Mouse (Mus musculus): ENCODE results near the gene Ltbr. TPM values are rescaled to one million over a fixed set of nuclear protein-coding genes. Genes with fewer than 3 reads are reported as not detected.
"Not testable (repeated sequence)": the region's sequence is repeated elsewhere in the genome, so short reads cannot be mapped to it uniquely, and the experiment has no call there.

Ltbr gene
- polyA plus RNA-seq, 1 experiment from 2014 or later, result 41.5 TPM

DNA sequence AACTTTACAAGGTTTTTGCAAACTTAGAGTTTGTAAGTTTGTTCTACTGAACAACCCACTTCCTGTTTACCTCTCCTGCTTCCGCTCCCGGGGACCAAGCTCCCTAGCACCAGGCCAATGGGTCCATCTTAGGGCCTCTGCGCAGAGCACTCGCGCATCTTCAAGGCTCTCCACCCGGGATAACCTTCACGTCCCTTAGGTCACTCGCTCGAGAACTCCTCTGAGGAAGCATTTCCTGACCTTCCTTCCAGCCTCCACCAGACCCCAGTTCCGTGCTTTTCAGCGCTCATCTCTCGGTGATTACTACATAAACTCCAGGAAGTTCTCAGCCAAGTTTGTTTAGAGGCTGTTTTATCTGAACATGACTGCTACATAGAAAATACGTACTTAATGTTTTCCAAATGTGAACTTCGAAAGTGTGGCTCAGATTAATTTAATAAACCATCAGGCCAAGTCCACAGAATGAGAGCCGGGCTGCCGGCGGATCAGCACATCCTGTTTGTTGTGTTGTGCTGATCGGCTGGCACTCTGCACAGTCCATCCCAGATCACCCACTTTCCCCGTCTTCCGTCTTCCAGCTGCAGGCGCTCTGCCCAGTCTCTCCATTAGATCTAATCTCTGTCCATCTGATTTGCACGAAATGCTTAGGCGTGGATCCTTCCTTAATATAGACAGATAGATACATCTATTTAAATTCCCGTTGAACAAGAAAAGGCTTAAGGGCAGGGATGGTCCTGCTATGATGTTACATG, 11.3 kb downstream of the Ltbr start:
- WGBS, result 91% methylated on average over 24 of the region's 24 CpGs
- H3K36me3 ChIP-seq, result peaks cover 17% of the 10 kb centered on the region
- peaks cover 3% of the 10 kb centered on the region; the same call in 1 of the 2 replicates for H3K4me1 ChIP-seq
- no peaks in the 10 kb centered on the region for H3K27me3 ChIP-seq (ENCODE audit: low read depth, poor library complexity, severe bottlenecking)
- no peaks in the 10 kb centered on the region for H3K9me3 ChIP-seq (replicated peaks)
- no peak for DNase-seq (ENCODE audit: low spot score)
- H3K27ac ChIP-seq, result no peak overlapping the region
- H3K4me3 ChIP-seq, result no peak overlapping the region

DNA sequence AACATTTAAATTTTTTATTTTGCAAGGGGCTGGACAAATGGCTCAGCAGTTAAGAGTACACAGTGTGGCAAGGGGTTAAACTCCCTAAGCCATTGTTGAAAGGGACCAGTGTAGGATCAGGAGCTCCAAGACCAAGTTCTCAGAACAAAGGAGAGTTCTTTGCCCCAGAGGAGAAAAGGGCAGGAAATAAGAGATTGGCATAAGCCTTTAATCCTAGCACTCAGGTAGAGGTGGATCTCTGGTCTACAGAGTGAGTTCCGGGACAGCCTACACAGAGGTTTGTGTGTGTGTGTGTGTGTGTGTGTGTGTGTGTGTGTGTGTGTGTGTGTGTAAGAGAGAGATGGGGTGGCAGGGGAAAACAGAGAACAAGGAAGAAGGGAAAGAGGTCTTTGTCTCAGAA, 12.7 kb downstream of the Ltbr start:
- H3K27me3 ChIP-seq (ENCODE audit: low read depth, poor library complexity, severe bottlenecking), result no peaks in the 10 kb centered on the region
- no peak overlapping the region for H3K27ac ChIP-seq
- WGBS, result 77% methylated on average over 1 of the region's 1 CpGs
- H3K4me3 ChIP-seq, result no peak overlapping the region
- peaks cover 3% of the 10 kb centered on the region; the same call in 1 of the 2 replicates for H3K4me1 ChIP-seq
- peaks cover 3% of the 10 kb centered on the region; the same call in 1 of the 2 replicates for H3K36me3 ChIP-seq
- no peaks in the 10 kb centered on the region for H3K9me3 ChIP-seq (replicated peaks)
- DNase-seq (ENCODE audit: low spot score), result no peak

DNA sequence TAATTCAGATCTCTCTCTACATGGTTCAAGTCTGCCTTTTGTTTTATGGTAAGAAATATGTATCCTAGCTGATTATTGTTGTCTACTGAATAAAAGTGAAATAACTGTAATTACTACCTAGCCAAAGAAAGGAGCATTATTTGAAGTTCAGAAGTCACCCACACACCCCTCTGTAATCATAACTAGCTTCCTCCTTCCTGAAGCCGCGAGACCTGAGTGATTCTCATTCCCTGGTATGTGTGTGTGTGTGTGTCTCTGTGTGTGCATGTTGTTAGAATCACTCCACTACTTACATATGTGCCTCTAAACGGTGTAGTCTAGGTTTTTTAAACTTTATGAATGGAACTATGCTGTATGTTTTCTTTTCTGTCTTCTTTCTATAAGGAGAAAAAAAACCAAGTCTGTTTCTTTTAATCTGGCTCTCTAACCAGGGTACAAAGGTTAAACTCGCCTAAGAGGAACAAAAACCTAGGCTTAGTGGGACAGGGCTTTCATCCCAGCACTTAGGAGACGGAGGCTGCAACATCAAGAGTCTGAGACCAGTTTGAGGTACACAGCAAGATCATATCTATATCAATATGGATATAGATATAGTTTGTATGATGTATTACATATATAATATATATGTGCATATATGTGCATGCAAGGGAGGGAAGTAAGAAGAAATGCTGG, 16.4 kb downstream of the Ltbr start:
- no peak for DNase-seq (ENCODE audit: low spot score)
- H3K36me3 ChIP-seq, result no peaks in the 10 kb centered on the region
- WGBS, result 82% methylated on average over 5 of the region's 5 CpGs
- no peaks in the 10 kb centered on the region for H3K9me3 ChIP-seq (replicated peaks)
- no peak overlapping the region for H3K27ac ChIP-seq
- no peaks in the 10 kb centered on the region for H3K27me3 ChIP-seq (ENCODE audit: low read depth, poor library complexity, severe bottlenecking)
- H3K4me3 ChIP-seq, result no peak overlapping the region
- no peaks in the 10 kb centered on the region for H3K4me1 ChIP-seq

GRCm38 (mm10) chr6:125294049-125294448, 19.6 kb downstream of the Ltbr start:
- no peaks in the 10 kb centered on the region for H3K36me3 ChIP-seq
- H3K27ac ChIP-seq, result no peak overlapping the region
- H3K9me3 ChIP-seq (replicated peaks), result no peaks in the 10 kb centered on the region
- H3K27me3 ChIP-seq (ENCODE audit: low read depth, poor library complexity, severe bottlenecking), result no peaks in the 10 kb centered on the region
- no peak for DNase-seq (ENCODE audit: low spot score)
- H3K4me3 ChIP-seq, result no peak overlapping the region
- 95% methylated on average over 4 of the region's 4 CpGs for WGBS
- H3K4me1 ChIP-seq, result no peaks in the 10 kb centered on the region

DNA sequence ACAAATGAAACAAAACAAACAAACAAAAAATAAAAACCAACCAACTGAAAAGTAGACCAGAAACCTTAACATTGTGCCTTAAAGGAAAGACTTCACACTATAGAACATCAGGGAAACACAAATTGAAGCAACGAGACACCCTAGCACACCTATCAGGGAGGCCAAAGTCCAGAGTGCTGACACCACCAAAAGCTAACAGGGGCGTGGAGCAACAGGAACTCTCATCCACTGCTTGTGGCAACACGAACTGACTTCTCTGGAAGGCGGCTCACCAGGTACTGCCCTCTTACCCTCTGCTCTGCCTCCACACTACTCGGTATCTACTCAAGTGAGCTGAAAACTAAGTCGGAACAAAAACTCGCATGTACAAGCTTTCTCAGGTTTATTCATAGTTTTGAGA, 21.4 kb downstream of the Ltbr start:
- no peaks in the 10 kb centered on the region for H3K4me1 ChIP-seq
- DNase-seq (ENCODE audit: low spot score), result no peak
- H3K27ac ChIP-seq, result no peak overlapping the region
- no peaks in the 10 kb centered on the region for H3K9me3 ChIP-seq (replicated peaks)
- no peaks in the 10 kb centered on the region for H3K36me3 ChIP-seq
- WGBS, result 92% methylated on average over 7 of the region's 7 CpGs
- no peak overlapping the region for H3K4me3 ChIP-seq
- no peaks in the 10 kb centered on the region for H3K27me3 ChIP-seq (ENCODE audit: low read depth, poor library complexity, severe bottlenecking)

GRCm38 (mm10) chr6:125291329-125291728, 22.4 kb downstream of the Ltbr start:
- Histone ChIP-seq H3K4me3 (no peak overlapping the region), H3K9me3 (replicated peaks) (no peaks in the 10 kb centered on the region)
- WGBS, result 77% methylated on average over 4 of the region's 4 CpGs

DNA sequence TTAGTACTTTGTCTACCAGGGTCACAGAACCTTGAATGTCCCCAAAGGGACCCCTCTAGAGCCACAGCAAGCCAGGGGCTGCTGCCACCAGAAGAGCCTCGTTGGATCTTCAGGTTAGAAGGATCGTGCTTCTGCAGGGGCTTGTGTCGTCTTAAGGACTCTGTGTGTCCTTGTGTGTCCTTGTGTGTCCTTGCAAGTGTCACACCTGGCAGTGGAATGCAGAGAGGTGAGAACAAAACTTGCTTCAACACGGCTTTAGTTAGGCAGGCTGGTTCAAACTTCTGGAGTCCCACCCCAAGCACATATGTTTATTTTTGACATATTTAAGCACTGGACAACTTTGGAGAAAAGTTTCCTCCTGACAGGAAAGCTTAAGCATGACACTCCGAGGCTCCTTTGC, 25.0 kb downstream of the Ltbr start:
- no peaks in the 10 kb centered on the region for H3K9me3 ChIP-seq (replicated peaks)
- no peaks in the 10 kb centered on the region for H3K27me3 ChIP-seq (ENCODE audit: low read depth, poor library complexity, severe bottlenecking)
- WGBS, result 86% methylated on average over 5 of the region's 5 CpGs
- no peak overlapping the region for H3K27ac ChIP-seq
- H3K36me3 ChIP-seq, result no peaks in the 10 kb centered on the region
- no peak for DNase-seq (ENCODE audit: low spot score)
- no peaks in the 10 kb centered on the region for H3K4me1 ChIP-seq
- no peak overlapping the region for H3K4me3 ChIP-seq

More at GRCm38 (mm10) chr6:125291329-125291728, 22.4 kb downstream of the Ltbr start:
- Histone ChIP-seq H3K4me1 (no peaks in the 10 kb centered on the region), H3K27ac (no peak overlapping the region), H3K36me3 (no peaks in the 10 kb centered on the region), H3K27me3 (ENCODE audit: low read depth, poor library complexity, severe bottlenecking) (no peaks in the 10 kb centered on the region)
- no peak for DNase-seq (ENCODE audit: low spot score)

DNA sequence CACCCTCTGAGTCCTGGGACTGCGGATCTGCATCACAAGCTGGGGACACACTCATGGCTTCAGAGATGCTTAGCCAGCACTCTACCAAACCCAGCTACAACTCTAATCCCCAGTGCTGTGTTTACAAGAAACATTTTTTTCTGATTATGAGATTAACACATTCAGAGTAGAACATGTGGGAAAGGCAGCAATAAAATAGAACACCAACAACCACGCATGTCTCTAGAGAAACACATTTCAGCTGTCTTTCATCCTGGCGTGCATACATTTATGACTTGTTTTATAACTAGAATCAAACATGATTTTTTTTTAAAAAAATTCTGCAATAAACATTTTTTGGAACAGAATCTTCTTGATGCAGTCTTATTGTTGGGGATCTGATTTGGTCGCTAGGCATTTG, 26.7 kb downstream of the Ltbr start:
- H3K4me1 ChIP-seq, result no peaks in the 10 kb centered on the region
- no peaks in the 10 kb centered on the region for H3K9me3 ChIP-seq (replicated peaks)
- H3K4me3 ChIP-seq, result no peak overlapping the region
- H3K36me3 ChIP-seq, result no peaks in the 10 kb centered on the region
- no peak overlapping the region for H3K27ac ChIP-seq
- no peaks in the 10 kb centered on the region for H3K27me3 ChIP-seq (ENCODE audit: low read depth, poor library complexity, severe bottlenecking)
- DNase-seq (ENCODE audit: low spot score), result no peak
- WGBS, result 90% methylated on average over 4 of the region's 4 CpGs

- no peaks in the 10 kb centered on the region for H3K4me1 ChIP-seq
- H3K9me3 ChIP-seq (replicated peaks), result no peaks in the 10 kb centered on the region
- H3K27ac ChIP-seq, result peak within 1 kb of the TSS; percentile 5; the same call in 1 of the 2 replicates
- no peaks in the 10 kb centered on the region for H3K36me3 ChIP-seq
- H3K4me3 ChIP-seq, result no peak within 1 kb of the TSS
- 96% methylated on average over 22 of the region's 22 CpGs for WGBS
- DNase-seq (ENCODE audit: low spot score), result no peak
- H3K27me3 ChIP-seq (ENCODE audit: low read depth, poor library complexity, severe bottlenecking), result no peaks in the 10 kb centered on the region
Observed at GRCm38 (mm10) chr6:125285890-125286289, 27.8 kb downstream of the Ltbr start, which contains the start of gene Tuba3a. Tuba3a (minus strand) TSS chr6:125286042.

GRCm38 (mm10) chr6:125284751-125285150, 28.9 kb downstream of the Ltbr start:
- no peaks in the 10 kb centered on the region for H3K4me1 ChIP-seq
- H3K27ac ChIP-seq, result no peak overlapping the region
- no peaks in the 10 kb centered on the region for H3K9me3 ChIP-seq (replicated peaks)
- H3K27me3 ChIP-seq (ENCODE audit: low read depth, poor library complexity, severe bottlenecking), result no peaks in the 10 kb centered on the region
- no peak for DNase-seq (ENCODE audit: low spot score)
- no peaks in the 10 kb centered on the region for H3K36me3 ChIP-seq
- no peak overlapping the region for H3K4me3 ChIP-seq
- WGBS, result 93% methylated on average over 7 of the region's 7 CpGs

GRCm38 (mm10) chr6:125284250-125284649, 29.4 kb downstream of the Ltbr start:
- Histone ChIP-seq H3K36me3 (no peaks in the 10 kb centered on the region), H3K27me3 (ENCODE audit: low read depth, poor library complexity, severe bottlenecking) (no peaks in the 10 kb centered on the region), H3K9me3 (replicated peaks) (no peaks in the 10 kb centered on the region), H3K4me1 (no peaks in the 10 kb centered on the region), H3K27ac (no peak overlapping the region), H3K4me3 (no peak overlapping the region)
- 48% methylated on average over 8 of the region's 8 CpGs for WGBS
- DNase-seq (ENCODE audit: low spot score), result no peak

- not testable (repeated sequence) for DNase-seq (ENCODE audit: low spot score); H3K4me3 ChIP-seq; H3K4me1 ChIP-seq; H3K27me3 ChIP-seq (ENCODE audit: low read depth, poor library complexity, severe bottlenecking); H3K9me3 ChIP-seq (replicated peaks); H3K36me3 ChIP-seq; H3K27ac ChIP-seq
- WGBS, result 95% methylated on average over 13 of the region's 13 CpGs
Observed at GRCm38 (mm10) chr6:125282721-125283120, 31.0 kb downstream of the Ltbr start.

DNA sequence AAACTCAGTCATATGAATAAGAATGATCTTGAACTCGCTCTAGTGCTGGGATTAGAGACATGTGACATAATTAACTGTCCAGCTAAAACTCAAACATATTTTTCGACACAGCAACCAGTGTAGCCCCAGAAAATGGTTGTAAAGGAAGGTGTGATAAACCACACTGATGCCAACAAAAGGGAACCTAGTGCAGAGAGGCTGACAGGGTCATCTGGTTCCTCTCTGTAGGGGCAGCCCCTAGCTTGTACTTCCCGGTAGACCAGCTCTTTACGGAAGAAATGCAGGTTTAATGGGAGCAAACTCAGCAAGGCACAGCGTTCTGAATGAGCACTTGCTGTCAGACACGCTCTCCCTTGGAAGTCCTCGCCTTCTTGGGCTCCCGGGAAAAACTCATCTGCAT, 34.0 kb downstream of the Ltbr start:
- 62% methylated on average over 8 of the region's 8 CpGs for WGBS
- Histone ChIP-seq H3K9me3 (replicated peaks) (no peaks in the 10 kb centered on the region), H3K4me3 (no peak overlapping the region), H3K4me1 (no peaks in the 10 kb centered on the region), H3K36me3 (no peaks in the 10 kb centered on the region), H3K27ac (no peak overlapping the region), H3K27me3 (ENCODE audit: low read depth, poor library complexity, severe bottlenecking) (no peaks in the 10 kb centered on the region)
- no peak for DNase-seq (ENCODE audit: low spot score)

All from limb, embryonic 10.5 days (tissue).